ENCODE assay signal across 7 mouse cellular contexts in genomic region chr15:62903047-62903822, GRCm38 (mm10).
A peak's percentile ranks its signal among the peaks of the same experiment; 100 is the strongest.
DNase-seq lines count a peak whose midpoint lies in the region; ATAC-seq lines count a peak whose summit lies in the region.

No protein-coding gene starts in this region.

- 0 out of 2 replicates have a peak, but pooled peaks cover 3% of the 10 kb centered on the region for H3K27me3 ChIP-seq in midbrain, embryonic 15.5 days (replicated peaks)
- H3K27me3 ChIP-seq in stomach, embryonic 16.5 days (ENCODE audit: control insufficient read depth, insufficient read depth, low read length): no peaks in the 10 kb centered on the region

- H3K4me3 ChIP-seq in midbrain, embryonic 15.5 days: no peak overlapping the region
- no peak overlapping the region for H3K4me3 ChIP-seq in stomach, embryonic 16.5 days (replicated peaks; ENCODE audit: low read length)

- peak; percentile 53 to 71 for DNase-seq in adrenal gland, postnatal 4 days (ENCODE audit: low spot score in 2 of 2)
- DNase-seq in embryo, embryonic 10.5 days (ENCODE audit: low spot score): peak; percentile 78
- DNase-seq in gastrocnemius, postnatal 14 days: peak; percentile 82
- DNase-seq in kidney, adult 18-20 months: peak; percentile 93
- DNase-seq in left cerebral cortex, postnatal 10 days (ENCODE audit: extremely low spot score in 1 of 2, low spot score in 2 of 2): peak; percentile 89 to 92

- intact Hi-C loops in gastrocnemius, postnatal 14 days (cut with DNase I; ENCODE audit: low total_unique reads): no loop called here
- intact Hi-C loops in left cerebral cortex, postnatal 10 days (cut with DNase I): no loop called here

- H3K9ac ChIP-seq in midbrain, embryonic 15.5 days: no peak overlapping the region
- H3K9ac ChIP-seq in stomach, embryonic 16.5 days (ENCODE audit: low read length): no peak overlapping the region

- no peaks in the 10 kb centered on the region for H3K36me3 ChIP-seq in midbrain, embryonic 15.5 days (replicated peaks)
- H3K36me3 ChIP-seq in stomach, embryonic 16.5 days (ENCODE audit: control insufficient read depth, insufficient read depth, low read length): no peaks in the 10 kb centered on the region

- WGBS in midbrain, embryonic 15.5 days: 8% methylated on average over 17 of the region's 17 CpGs
- WGBS in stomach, embryonic 16.5 days: 41% methylated on average over 17 of the region's 17 CpGs

- H3K4me1 ChIP-seq in midbrain, embryonic 15.5 days: peaks cover 9% of the 10 kb centered on the region; the same call in 1 of the 2 replicates
- peaks cover 9% of the 10 kb centered on the region for H3K4me1 ChIP-seq in stomach, embryonic 16.5 days (ENCODE audit: control insufficient read depth, insufficient read depth, low read length)

- peak; percentile 97 for ATAC-seq in midbrain, embryonic 15.5 days (replicated peaks)
- peak; percentile 83 for ATAC-seq in stomach, embryonic 16.5 days (ENCODE audit: insufficient read depth, low FRiP score)

- H3K27ac ChIP-seq in midbrain, embryonic 15.5 days: 0 out of 2 replicates have a peak overlapping the region, but pooled peaks have one; percentile 34
- H3K27ac ChIP-seq in stomach, embryonic 16.5 days (ENCODE audit: low read length): peak overlapping the region; percentile 49

- no peaks in the 10 kb centered on the region for H3K9me3 ChIP-seq in midbrain, embryonic 15.5 days
- no peaks in the 10 kb centered on the region for H3K9me3 ChIP-seq in stomach, embryonic 16.5 days (replicated peaks; ENCODE audit: control insufficient read depth, low read length)

- peak overlapping the region; percentile 2; the same call in 1 of the 2 replicates for H3K4me2 ChIP-seq in midbrain, embryonic 15.5 days
- peak overlapping the region; percentile 13; the same call in 1 of the 2 replicates for H3K4me2 ChIP-seq in stomach, embryonic 16.5 days (ENCODE audit: low read depth, low read length)
